Mouse (Mus musculus): ENCODE measurements around the gene Gulp1.

Gene Gulp1

DNA sequence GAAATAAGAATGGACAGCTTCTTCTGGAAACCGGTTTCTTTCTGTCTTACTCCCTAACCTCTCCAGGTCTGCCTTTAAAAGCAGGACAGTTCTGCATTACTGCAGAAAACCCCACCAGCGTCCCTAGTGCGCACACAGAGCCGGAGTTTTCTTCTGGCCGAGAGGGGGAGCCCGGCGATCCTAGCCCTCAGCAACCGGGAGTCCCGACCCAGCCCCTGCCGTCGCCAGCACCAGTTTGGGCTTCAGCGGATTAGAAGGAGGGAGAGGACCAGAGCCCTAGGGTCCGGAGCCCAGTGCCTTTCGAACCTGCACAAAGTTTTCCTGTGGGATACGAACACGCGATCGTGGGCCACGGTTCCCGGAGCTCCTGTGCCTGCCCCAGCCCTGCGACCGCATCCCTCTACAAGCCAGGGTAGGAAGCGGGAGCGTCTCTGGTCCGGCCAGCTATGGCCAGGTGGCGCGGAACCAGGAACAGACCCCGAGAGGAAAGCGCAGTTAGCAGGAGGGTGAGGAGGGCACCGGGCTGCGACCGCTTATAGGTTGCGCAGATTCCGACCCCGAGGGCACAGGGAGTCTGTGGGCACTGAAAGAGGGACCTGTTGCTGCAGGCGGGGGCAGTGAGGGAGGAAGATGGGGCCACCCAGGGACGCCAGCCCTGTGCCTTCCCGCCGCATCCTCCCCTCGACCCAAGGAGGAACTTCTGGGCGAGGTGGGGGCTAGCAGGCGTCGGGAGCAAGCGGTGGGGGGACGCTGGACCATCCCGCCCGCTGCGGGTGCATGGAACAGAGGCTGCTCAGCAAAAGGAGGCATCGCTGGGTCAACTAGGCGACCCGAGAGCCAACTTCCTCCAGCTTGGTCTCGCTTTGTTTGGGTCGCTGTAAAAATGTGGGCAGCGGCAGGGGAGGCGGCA is at the start of gene Gulp1:
Gene Gulp1 (plus strand): TSS at position 51 of the 910 bp plus-strand sequence.
- no peak for DNase-seq (ENCODE audit: low read depth in 2 of 2, low spot score in 2 of 2)

DNA sequence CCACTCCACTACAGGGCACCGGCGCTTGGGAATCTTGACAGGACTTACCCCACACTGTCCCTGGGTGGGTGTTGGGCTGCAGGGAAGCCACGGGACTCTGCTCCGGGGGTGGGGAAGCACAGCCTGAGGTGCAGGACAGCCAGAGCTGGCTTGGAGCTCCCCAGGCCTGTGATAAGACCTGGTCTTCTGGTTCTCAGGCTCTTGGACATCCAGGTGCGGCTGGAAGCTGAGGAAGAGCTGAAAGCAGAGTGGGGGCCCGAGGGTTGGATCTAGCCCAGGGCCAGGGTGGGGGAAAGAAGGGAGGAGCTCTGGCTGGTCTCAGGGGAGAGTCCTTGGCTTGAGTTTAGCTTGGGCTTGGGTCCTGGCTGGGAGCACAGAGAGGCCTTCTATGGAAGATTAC is 1.1 kb upstream of the Gulp1 start:
- no peak for DNase-seq (ENCODE audit: low read depth in 2 of 2, low spot score in 2 of 2)

DNA sequence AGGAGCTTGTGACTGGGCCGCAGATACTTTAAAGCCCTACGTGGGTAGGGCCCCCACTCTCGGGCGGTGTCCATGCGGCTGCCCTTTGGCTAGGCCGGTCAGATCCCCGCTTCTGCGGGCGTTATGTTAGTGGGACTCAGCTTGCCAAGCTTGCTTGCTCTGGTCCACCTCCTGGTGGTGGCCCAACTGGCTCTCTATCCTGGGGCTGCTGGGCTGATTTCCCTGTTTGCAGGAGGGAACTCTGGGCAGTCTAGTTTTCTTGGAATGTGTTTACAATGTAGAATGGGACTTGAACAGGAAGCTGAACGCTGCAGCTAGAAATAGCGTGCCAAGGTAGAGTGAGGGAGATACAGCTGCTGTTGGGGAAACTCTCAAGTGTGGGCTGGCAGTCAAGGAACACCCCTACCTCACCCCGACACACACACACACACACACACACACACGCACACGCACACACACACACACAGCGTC is 1.1 kb downstream of the Gulp1 start:
- DNase-seq (ENCODE audit: low read depth in 2 of 2, low spot score in 2 of 2) = no peak

DNA sequence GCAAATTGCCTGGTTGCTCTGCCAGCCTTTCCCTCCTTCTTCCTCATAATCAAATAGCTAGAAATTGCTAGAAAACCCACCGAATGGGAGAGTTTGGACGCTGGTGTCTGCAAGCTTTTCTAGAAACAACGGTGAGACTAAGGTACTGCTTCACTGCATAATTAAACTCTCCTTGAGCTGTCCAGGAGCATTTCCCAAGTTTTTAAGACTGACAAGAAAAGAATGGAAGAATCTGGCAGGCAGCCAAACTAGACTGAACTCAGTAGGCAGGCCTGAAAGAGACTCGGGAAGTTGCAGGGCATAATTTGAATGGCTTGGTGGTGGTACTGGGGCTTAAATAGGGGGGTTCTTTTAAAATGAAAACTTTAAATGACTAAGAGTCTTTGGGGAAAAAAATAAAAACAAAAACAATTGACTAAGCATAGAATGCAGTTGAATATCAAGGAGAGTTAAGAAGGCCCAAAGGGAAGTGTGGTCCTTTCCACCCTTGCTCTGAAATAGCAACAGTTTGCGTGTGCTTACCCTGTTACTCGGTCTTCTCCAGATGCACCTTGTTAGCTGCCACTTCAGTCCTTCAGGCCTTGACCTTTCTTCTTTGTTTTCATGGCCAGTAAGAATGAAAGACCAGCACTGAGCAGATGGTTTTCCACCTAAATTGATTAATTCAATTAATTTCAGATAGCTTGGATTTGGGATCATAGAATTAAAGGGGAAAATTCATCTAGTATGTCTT is 2.0 kb downstream of the Gulp1 start:
- DNase-seq (ENCODE audit: low read depth in 2 of 2, low spot score in 2 of 2) = no peak

DNA sequence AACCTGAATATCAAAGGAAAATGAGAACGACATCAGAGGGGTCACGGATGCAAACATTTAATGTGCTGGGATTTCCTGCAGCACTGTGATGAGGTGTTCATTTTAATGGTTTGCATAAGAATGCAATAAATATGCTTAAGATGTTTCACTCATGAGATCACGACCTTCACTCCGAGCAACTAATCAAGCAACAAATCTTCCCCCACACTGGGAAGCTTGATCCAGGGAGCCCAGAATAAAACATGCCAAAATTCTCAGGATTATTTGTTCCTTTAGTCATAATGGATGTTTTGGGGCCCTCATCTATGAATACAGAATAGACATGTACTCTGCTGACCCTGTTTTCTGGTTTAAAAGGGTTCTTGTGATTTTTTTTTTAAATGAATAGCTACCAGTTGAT is 16.1 kb downstream of the Gulp1 start:
- DNase-seq (ENCODE audit: low read depth in 2 of 2, low spot score in 2 of 2) = no peak

DNA sequence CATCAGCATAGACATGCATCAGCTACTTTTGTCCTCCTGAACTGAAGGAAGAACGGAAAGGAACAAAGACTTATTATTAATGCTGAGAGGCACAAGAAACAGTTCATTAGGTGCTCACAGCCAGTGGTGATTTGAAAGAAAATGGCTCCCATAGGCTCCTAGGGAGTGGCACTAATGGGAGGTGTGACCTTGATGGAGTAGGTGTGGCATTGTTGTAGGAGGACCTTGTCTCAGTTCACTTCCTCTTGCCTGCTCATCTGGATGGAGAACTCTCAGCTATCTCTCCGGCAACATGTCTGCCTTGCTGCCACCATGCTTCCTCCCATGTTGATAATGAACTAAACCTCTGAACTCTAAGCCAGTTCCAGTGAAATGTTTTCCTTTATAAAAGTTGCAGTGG is 17.0 kb downstream of the Gulp1 start:
- DNase-seq (ENCODE audit: low read depth in 2 of 2, low spot score in 2 of 2) = no peak

DNA sequence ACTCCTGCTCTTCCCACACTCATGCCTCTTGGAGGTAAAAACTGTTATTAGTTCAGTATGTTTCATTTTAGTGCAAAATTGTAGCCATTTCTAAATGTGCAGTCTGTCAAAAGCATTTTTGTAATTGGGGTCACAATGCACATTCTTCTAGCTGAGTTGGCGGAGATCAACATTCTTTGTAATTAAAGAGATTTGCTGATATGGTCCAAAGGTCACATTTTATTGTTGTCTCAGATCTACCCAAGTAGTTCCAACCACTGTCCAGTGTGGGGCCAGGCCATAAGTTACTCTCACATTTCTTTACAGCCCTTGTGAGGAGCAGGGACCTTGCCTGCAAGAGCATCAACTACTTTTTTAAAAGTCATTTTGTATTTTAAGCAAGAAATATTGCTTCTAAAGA is 24.7 kb downstream of the Gulp1 start:
- DNase-seq (ENCODE audit: low read depth in 2 of 2, low spot score in 2 of 2) = no peak

DNA sequence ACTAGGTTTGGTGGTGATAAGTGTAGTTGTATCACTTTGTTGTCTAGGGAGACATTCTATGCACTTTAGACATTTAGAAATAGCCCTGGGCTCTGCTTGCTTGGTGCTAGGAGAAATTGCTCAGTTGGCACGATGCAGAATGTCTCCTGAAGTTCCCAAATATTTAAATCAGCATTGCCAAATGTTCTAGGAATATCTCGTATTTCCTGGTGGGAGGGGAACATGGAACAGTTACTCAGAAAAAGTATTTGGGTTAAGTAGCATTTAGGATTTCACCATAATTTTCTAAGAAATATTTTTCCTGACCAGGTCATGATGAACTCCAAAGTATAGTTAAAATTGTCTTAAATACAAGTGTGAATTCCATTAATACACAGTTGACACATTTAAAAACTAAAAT is 25.3 kb downstream of the Gulp1 start:
- no peak for DNase-seq (ENCODE audit: low read depth in 2 of 2, low spot score in 2 of 2)

DNA sequence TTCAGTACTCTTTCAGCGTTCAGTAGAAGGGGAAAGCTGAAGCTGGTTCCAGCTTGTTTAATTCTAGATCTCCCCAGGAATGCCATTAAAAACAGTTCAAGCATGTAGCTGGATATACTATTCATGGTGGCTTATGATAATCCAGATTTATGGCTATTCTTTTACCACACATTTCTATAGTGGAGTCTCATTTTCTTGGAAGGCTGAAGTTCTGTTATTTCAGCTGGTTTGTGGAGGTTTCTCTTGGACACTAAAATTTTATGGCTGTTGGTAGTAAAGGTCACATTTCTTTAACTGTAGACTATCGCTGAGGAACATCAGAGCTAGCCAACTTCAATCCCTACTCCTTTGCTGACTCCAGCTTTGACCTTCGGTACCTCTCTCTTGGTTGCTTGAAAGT is 29.1 kb downstream of the Gulp1 start:
- DNase-seq (ENCODE audit: low read depth in 2 of 2, low spot score in 2 of 2) = no peak

DNA sequence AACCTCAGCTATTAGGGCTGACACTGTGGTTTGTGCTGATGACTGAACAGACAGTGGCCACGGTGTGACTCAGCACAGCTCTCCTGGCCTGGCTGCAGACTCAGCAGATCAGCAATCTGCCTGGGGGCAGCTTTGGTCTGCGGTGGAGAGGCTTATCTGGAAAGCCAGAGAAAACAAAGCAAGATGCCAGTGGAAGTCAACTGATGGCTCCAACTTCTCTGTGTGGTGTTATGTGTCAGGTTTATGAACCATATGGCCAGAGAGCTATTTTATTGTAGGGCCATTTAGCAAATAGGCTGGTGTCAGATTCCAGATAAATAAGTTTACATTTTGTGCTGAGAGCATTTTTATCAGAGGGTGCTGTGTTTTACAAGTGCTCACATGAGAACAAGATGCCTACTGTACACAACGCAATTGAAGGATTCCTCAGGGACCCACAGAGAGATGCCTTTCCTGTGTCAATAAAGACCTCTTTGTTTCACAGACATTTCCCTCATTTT is 33.6 kb downstream of the Gulp1 start:
- no peak for DNase-seq (ENCODE audit: low read depth in 2 of 2, low spot score in 2 of 2)

DNA sequence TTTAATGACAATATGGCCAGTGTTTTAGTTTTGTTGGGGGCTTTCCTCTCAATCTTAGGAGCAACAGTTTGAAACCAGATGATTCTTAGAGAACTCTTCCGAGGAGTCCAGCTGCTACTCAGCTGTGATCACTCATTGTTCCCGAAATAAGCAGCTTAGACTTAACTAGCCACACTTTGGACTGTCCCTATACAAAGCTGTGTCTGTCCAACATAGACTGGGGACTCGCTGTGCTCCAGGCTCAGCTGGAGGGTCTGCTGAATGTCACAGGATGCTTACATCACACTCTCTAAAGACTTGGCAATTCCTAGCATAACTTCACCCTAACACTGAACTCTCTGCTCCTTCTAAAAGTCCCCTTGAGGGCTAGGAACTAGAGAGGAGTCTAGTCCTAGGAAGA is 40.4 kb downstream of the Gulp1 start:
- no peak for DNase-seq (ENCODE audit: low read depth in 2 of 2, low spot score in 2 of 2)

DNA sequence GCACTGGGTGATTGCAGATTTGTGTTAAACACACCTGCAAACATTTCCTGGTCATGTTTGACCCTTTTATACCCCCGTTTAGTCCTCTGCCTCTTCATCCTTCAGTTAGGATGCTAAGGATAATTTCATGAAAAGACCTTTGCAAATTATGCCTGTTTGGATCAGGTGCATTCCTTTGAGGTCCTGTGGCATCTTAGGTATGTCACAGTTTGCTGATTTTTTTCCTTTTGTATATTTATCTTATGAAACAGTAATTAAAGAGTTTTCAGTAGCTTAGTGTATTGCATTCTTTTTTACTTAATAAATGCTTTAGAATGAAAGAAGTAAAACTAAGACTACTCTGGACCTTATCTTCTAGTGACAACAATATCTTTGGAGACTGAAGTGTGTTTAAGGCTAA is 41.8 kb downstream of the Gulp1 start:
- DNase-seq (ENCODE audit: low read depth in 2 of 2, low spot score in 2 of 2) = no peak

DNA sequence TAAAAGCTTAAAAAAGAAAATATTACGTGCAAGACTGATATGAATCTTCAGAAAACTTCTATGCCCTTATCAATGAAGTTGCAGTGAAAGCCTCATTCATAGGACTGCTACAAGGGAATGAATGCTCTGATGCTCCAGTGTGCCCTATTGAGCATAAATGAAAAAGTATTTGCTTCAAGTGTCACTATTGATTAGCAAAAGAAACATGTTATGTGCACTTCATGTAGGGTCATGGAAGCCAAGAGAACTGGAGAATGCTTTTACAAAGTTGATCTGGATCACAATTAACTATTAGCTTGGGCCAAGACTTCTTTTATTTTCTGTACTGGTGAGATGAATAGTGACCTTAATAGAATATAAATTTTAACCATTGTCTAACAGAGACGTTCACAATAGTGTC is 47.0 kb downstream of the Gulp1 start:
- no peak for DNase-seq (ENCODE audit: low read depth in 2 of 2, low spot score in 2 of 2)

DNA sequence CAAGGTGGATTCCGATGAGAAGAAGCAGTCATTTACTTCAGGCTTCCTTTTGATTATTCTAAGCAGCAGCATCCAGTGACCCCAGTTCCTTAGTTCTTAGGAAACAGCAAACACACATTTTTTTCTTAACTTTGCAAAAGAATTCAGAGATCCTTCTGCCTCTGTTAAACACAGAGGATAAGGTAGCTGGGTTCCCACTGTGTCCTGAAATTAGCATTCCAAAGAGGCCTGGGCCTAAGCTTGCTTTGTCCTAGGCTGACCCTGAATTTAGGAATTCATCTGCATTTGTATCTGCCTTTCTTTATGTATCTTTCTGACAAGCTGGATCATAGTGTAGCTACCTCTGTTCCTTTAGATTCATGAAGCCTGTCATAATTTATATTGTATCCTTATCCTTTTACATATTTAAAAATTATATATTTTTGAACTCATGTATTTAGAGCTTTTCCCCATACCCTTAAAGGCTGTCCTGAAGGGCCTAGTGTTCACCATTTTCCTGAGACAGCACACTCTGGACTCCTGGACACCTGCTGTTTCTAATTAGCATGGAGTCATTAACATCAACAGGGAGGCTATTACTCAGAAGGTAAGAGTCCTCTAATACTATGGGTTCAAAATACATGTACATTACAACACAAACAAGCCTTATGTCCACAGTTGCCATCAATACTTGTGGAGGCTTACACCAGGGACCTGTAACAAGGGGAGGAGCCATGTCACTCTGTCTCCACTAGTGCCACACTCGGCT is 62.2 kb downstream of the Gulp1 start:
- DNase-seq (ENCODE audit: low read depth in 2 of 2, low spot score in 2 of 2) = no peak

DNA sequence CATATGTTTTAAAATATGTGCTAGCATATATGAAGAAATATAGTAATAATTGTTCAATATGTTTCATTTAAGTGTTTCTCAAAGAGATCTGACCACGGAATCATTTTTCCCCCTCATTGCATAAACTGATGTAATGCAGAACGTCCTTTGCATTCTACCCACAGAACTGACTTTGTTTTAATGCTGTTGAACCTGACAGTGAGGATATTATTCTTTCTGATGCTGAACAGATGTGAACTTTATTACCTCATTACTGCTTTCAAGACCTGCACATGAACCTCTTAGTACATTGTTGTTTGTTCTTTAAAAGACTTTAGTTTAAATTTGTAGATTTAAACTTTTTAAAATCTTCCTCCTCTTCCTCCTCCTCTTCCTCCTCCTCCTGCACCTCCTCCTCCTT is 67.4 kb downstream of the Gulp1 start:
- DNase-seq (ENCODE audit: low read depth in 2 of 2, low spot score in 2 of 2) = no peak

DNA sequence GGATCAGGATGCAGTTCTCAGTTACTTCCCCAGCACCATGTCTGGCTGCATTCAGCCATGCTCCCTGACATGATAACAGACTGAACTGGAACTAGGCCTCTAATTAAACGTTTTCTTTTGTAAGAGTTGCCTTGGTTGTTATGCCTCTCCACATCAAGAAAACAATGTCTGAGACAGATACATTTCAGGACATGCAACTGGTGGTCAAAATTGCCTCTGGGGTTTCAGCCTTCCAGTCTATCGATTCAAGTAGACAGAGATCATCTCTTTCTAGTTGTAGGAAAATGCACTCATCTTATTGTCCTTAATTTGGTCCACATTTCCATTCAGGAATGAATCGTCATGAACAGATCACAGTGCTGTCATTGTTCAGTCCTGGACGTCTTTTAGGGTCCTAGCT is 83.2 kb downstream of the Gulp1 start:
- no peak for DNase-seq (ENCODE audit: low read depth in 2 of 2, low spot score in 2 of 2)

DNA sequence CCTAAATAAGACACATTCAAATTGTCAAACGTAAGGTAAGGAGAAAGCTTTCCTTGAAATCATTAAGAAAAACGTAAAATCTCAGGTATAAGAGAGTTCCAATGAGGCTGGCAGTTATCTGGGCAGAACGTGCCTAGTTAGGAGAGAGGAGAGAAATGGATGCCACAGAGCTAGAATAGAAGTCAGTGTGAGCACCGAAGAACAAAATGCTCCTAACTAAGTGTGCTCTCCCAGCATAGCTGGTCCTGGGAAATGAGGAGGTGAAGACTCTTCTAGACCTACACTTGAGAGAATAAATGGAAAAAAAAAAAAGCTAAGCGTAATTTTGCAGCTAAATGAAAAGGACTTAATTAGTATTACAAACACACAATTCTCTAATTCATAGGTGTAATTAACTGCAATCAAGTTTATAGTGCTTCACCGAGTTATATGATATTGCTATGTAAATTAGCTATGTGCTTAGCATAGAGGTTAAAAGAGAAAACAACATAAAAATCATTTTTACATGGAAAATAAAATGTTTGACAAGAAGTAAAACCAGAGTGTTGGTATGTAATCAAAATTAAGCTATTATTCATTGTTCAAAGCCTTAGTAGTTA is 94.5 kb downstream of the Gulp1 start:
- DNase-seq (ENCODE audit: low read depth in 2 of 2, low spot score in 2 of 2) = no peak

DNA sequence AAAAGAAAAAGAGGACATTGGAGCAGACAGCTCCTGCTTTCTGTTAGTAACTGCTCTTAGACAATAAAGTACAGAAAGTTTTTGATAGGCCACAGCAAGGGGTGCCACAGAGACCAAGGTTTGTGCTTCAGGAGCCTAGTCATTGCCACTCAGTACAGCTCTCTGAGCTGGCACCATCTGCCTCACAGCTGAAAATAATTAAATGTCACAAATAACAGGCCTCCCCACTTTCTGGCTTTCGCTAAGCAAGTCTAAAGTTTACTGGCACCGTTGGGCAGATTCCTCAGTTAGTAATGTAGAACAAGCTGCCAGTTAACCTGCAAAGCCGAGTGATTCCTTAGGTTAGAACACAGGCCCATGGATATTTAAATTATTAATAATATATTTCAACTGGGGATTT is 127.7 kb downstream of the Gulp1 start:
- DNase-seq (ENCODE audit: low read depth in 2 of 2, low spot score in 2 of 2) = no peak

DNA sequence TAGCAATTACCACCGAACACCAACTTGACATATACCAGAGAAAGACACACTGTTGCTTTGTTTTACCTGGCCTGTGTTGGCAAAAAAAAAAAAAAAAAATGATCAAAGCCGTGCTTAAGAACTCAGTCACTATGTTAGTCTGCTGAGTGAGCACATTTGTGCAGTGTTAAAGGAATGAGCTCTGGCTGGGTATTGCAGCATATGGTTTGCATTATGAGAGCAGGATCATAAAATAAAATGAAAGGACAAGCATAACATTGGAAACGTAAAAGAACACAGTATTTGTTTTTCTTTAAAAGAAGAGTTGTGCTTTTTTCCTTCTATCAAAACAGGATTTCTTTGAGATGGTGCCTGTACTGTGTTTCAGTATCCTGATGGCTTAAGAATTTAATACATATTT is 128.1 kb downstream of the Gulp1 start:
- DNase-seq (ENCODE audit: low read depth in 2 of 2, low spot score in 2 of 2) = no peak

DNA sequence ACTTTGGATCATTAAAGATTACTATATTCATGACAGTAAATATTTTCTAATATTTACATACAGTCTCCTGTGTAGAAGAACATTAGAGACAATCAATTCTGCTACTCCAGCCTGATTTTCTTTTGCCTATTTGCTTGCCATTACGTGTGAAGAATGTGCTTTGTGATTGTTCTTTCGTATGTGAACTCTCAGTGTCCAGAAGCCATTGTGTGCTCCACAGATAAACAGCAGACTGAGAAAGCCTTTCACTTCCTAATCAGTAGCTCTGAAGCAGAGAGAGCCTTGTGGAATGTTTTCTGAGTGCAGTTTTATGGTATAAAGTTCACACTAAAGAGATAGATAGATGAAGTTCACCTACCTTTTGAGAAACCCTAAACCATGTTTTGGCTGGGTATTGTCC is 131.2 kb downstream of the Gulp1 start:
- DNase-seq (ENCODE audit: low read depth in 2 of 2, low spot score in 2 of 2) = no peak

DNA sequence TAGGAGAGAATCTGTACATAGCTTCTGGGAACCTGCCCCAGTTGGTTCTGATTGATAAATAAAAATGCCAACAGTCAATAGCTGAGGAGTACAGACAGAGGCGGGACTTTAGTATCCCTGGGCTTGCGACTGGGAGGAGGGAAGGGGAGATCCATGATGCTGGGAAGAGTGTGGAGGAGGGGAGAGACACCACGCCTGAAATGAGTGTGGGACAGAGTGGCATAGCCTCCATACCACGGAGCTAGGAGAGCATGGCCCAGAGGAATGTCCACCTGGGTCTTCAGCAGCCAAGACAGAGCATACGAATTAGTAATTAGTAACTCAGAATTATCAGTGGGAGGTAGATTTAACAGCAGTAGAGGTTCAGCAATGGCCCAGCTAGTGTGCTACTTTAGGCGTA is 132.4 kb downstream of the Gulp1 start:
- no peak for DNase-seq (ENCODE audit: low read depth in 2 of 2, low spot score in 2 of 2)

All from CD8-positive naive resting alpha-beta T cell, adult 2 months (primary cell).